Mouse (Mus musculus): Measurements from ENCODE around the gene Col5a3. TPM values are rescaled to one million over a fixed set of nuclear protein-coding genes. Genes with fewer than 3 reads are reported as not detected.
"Not testable (repeated sequence)": the region's sequence is repeated elsewhere in the genome, so short reads cannot be mapped to it uniquely, and the experiment has no call there.

Col5a3 gene
- total RNA-seq, 1 experiment, result 2.3 TPM

- no peak for TF ChIP-seq ZNF384 (IDR thresholded peaks at IDR 0.05; ENCODE audit: low read depth, low read length)
- TF ChIP-seq HCFC1 (IDR thresholded peaks at IDR 0.05; ENCODE audit: borderline replicate concordance, insufficient read depth, low read length), result no peak
- no peak for TF ChIP-seq MAFK (IDR thresholded peaks at IDR 0.05; ENCODE audit: insufficient read depth, low read depth, low read length)
- TF ChIP-seq CHD2 (IDR thresholded peaks at IDR 0.05; ENCODE audit: low read depth, low read length), result no peak
- TF ChIP-seq ZC3H11A (IDR thresholded peaks at IDR 0.05; ENCODE audit: borderline replicate concordance, low read depth, low read length), result no peak
- DNase-seq (ENCODE audit: low read depth, low spot score), result no peak
- H3K9ac ChIP-seq (ENCODE audit: insufficient read depth, low read depth, low read length, poor library complexity, severe bottlenecking), result no peak overlapping the region
- H3K4me3 ChIP-seq (ENCODE audit: insufficient read depth in 1 of 2, low read depth in 1 of 2, low read length in 2 of 2, poor library complexity in 1 of 2, severe bottlenecking in 1 of 2), result no peak overlapping the region
- no peak overlapping the region for H3K27ac ChIP-seq (ENCODE audit: insufficient read depth, low read depth, low read length, poor library complexity, severe bottlenecking)
- no peaks in the 10 kb centered on the region for H3K36me3 ChIP-seq (ENCODE audit: control insufficient read depth, insufficient read depth, low read length, poor library complexity, severe bottlenecking)
- in situ Hi-C loops (cut with MboI; ENCODE audit: low sequenced_read_pairs in 2 of 2, unreplicated experiment in 2 of 2), result loop anchor here in 1 of 2 experiments (10.0 kb wide), 1 partner anchor 103 kb away; no protein-coding TSS in a partner anchor
- no peaks in the 10 kb centered on the region for H3K9me3 ChIP-seq (ENCODE audit: control insufficient read depth, insufficient read depth, low read depth, low read length)
- H3K4me1 ChIP-seq (ENCODE audit: control insufficient read depth in 2 of 2, insufficient read depth in 2 of 2, low read length in 2 of 2, poor library complexity in 1 of 2), result no peaks in the 10 kb centered on the region
These were observed 22.5 kb upstream of the Col5a3 start for GRCm38 (mm10) chr9:20837184-20837947.

- not testable (repeated sequence) for H3K4me1 ChIP-seq (ENCODE audit: control insufficient read depth in 2 of 2, insufficient read depth in 2 of 2, low read length in 2 of 2, poor library complexity in 1 of 2); H3K36me3 ChIP-seq (ENCODE audit: control insufficient read depth, insufficient read depth, low read length, poor library complexity, severe bottlenecking); H3K9me3 ChIP-seq (ENCODE audit: control insufficient read depth, insufficient read depth, low read depth, low read length); H3K4me3 ChIP-seq (ENCODE audit: insufficient read depth in 1 of 2, low read depth in 1 of 2, low read length in 2 of 2, poor library complexity in 1 of 2, severe bottlenecking in 1 of 2); H3K9ac ChIP-seq (ENCODE audit: insufficient read depth, low read depth, low read length, poor library complexity, severe bottlenecking); H3K27ac ChIP-seq (ENCODE audit: insufficient read depth, low read depth, low read length, poor library complexity, severe bottlenecking); DNase-seq (ENCODE audit: low read depth, low spot score)
- in situ Hi-C loops (cut with MboI; ENCODE audit: low sequenced_read_pairs in 2 of 2, unreplicated experiment in 2 of 2), result loop anchor here in 1 of 2 experiments (10.0 kb wide), 1 partner anchor 101 kb away; no protein-coding TSS in a partner anchor
These were observed 20.6 kb upstream of the Col5a3 start for GRCm38 (mm10) chr9:20835431-20835954.

- Histone ChIP-seq H3K4me3 (ENCODE audit: insufficient read depth in 1 of 2, low read depth in 1 of 2, low read length in 2 of 2, poor library complexity in 1 of 2, severe bottlenecking in 1 of 2) (no peak overlapping the region), H3K4me1 (ENCODE audit: control insufficient read depth in 2 of 2, insufficient read depth in 2 of 2, low read length in 2 of 2, poor library complexity in 1 of 2) (0 out of 4 replicates have a peak, but pooled peaks cover 0 to 5% of the 10 kb centered on the region in 2 experiments), H3K27ac (ENCODE audit: insufficient read depth, low read depth, low read length, poor library complexity, severe bottlenecking) (no peak overlapping the region), H3K36me3 (ENCODE audit: control insufficient read depth, insufficient read depth, low read length, poor library complexity, severe bottlenecking) (no peaks in the 10 kb centered on the region), H3K9ac (ENCODE audit: insufficient read depth, low read depth, low read length, poor library complexity, severe bottlenecking) (no peak overlapping the region), H3K9me3 (ENCODE audit: control insufficient read depth, insufficient read depth, low read depth, low read length) (no peaks in the 10 kb centered on the region)
- no peak for DNase-seq (ENCODE audit: low read depth, low spot score)
- TF ChIP-seq HCFC1 (IDR thresholded peaks at IDR 0.05; ENCODE audit: borderline replicate concordance, insufficient read depth, low read length) (no peak), CHD2 (IDR thresholded peaks at IDR 0.05; ENCODE audit: low read depth, low read length) (no peak), MAFK (IDR thresholded peaks at IDR 0.05; ENCODE audit: insufficient read depth, low read depth, low read length) (no peak), ZNF384 (IDR thresholded peaks at IDR 0.05; ENCODE audit: low read depth, low read length) (no peak), ZC3H11A (IDR thresholded peaks at IDR 0.05; ENCODE audit: borderline replicate concordance, low read depth, low read length) (no peak)
- in situ Hi-C loops (cut with MboI; ENCODE audit: low sequenced_read_pairs in 2 of 2, unreplicated experiment in 2 of 2), result loop anchor here in 1 of 2 experiments (10.0 kb wide), 1 partner anchor 100 kb away; no protein-coding TSS in a partner anchor
These were observed 20.0 kb upstream of the Col5a3 start for GRCm38 (mm10) chr9:20834881-20835280.

DNA sequence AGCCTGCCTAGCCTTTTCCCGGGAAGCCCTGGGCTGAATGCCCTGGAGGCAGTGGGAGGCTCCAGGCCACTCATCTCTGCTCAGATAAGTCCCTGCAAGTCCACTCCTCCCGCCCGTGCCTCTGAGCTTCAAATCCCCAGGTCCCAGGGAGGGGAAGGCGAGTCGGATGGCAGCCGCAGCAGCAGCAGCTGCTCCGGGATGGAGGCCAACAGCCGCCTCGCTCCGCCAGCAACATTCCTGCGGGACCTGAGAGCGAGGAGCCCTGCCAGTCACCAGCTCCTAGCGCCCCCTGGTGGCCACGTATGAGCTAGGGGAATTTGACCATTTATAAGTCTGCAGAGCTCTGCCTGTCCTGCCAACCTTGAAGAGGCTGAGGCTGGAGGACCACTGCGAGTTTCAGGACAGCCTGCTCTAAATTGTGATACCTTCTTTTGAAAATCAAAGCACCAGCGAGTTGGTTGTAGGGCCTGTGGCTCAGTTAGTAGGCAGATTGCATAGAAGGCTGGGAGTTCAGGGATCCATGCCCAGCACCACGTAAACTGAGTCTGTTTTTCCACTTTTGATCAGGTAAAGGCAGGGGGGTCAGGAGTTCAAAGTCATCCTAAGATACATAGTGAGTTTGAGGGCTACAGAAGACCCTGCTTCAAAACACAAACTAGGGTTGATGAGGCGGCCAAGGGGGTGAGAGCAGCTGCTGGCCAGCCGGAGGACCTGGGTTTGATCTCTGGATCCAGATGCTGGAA, 16.2 kb upstream of the Col5a3 start:
- DNase-seq (ENCODE audit: low read depth, low spot score), result peak; percentile 82
- Histone ChIP-seq H3K4me1 (ENCODE audit: control insufficient read depth in 2 of 2, insufficient read depth in 2 of 2, low read length in 2 of 2, poor library complexity in 1 of 2) (peaks cover 0 to 7% of the 10 kb centered on the region in 2 experiments; a peak in 1 of 4 replicates), H3K4me3 (ENCODE audit: insufficient read depth in 1 of 2, low read depth in 1 of 2, low read length in 2 of 2, poor library complexity in 1 of 2, severe bottlenecking in 1 of 2) (peak overlapping the region in 1 of 2 experiments; percentile 7; a peak in 1 of 4 replicates), H3K36me3 (ENCODE audit: control insufficient read depth, insufficient read depth, low read length, poor library complexity, severe bottlenecking) (no peaks in the 10 kb centered on the region), H3K9ac (ENCODE audit: insufficient read depth, low read depth, low read length, poor library complexity, severe bottlenecking) (peak overlapping the region; percentile 46; the same call in 1 of the 2 replicates), H3K9me3 (ENCODE audit: control insufficient read depth, insufficient read depth, low read depth, low read length) (no peaks in the 10 kb centered on the region), H3K27ac (ENCODE audit: insufficient read depth, low read depth, low read length, poor library complexity, severe bottlenecking) (no peak overlapping the region)
- in situ Hi-C loops (cut with MboI; ENCODE audit: low sequenced_read_pairs in 2 of 2, unreplicated experiment in 2 of 2), result loop anchor here in 1 of 2 experiments (10.0 kb wide), 1 partner anchor 96 kb away; no protein-coding TSS in a partner anchor
- TF ChIP-seq CHD2 (IDR thresholded peaks at IDR 0.05; ENCODE audit: low read depth, low read length) (no peak), MAFK (IDR thresholded peaks at IDR 0.05; ENCODE audit: insufficient read depth, low read depth, low read length) (no peak), HCFC1 (IDR thresholded peaks at IDR 0.05; ENCODE audit: borderline replicate concordance, insufficient read depth, low read length) (no peak), ZC3H11A (IDR thresholded peaks at IDR 0.05; ENCODE audit: borderline replicate concordance, low read depth, low read length) (peak; percentile 21; the same call in 1 of the 2 replicates), ZNF384 (IDR thresholded peaks at IDR 0.05; ENCODE audit: low read depth, low read length) (no peak)

Data from ES-E14 (cell line).